Mouse (Mus musculus) embryonic facial prominence, embryonic 15.5 days (tissue): Measurements from ENCODE around the gene Mmp8. TPM values are rescaled to one million over a fixed set of nuclear protein-coding genes. Genes with fewer than 3 reads are reported as not detected.

ENCODE experiments used
- ATAC-seq: fragments of 200-750 bp; cut with Nextera tagmentation; 2 replicates; pipeline ENCODE4 v1.8.0; 2017; ENCODE audit warnings: low read depth, moderate TSS enrichment; ENCODE audit not compliant: insufficient number of reproducible peaks, low FRiP score, low TSS enrichment
- H3K27ac ChIP-seq: fragments of 300-500 bp; sonication (generic); replicated peaks from 2 replicates; pipeline ENCODE4 v1.5.1; 2015; ENCODE audit warnings: mild to moderate bottlenecking, inconsistent platforms
- H3K27me3 ChIP-seq: fragments of 300-500 bp; sonication (generic); 2 replicates; pipeline ENCODE4 v1.6.1; 2015; ENCODE audit warnings: inconsistent platforms
- H3K36me3 ChIP-seq: fragments of 300-500 bp; sonication (generic); 2 replicates; pipeline ENCODE4 v1.6.1; 2015; ENCODE audit warnings: mild to moderate bottlenecking, inconsistent platforms
- H3K4me1 ChIP-seq: fragments of 300-500 bp; sonication (generic); 2 replicates; pipeline ENCODE4 v1.6.1; 2015; ENCODE audit warnings: inconsistent platforms
- H3K4me2 ChIP-seq: fragments of 300-500 bp; sonication (generic); replicated peaks from 2 replicates; pipeline ENCODE4 v1.6.1; 2015; ENCODE audit warnings: mild to moderate bottlenecking, inconsistent platforms
- H3K4me3 ChIP-seq: fragments of 300-500 bp; sonication (generic); replicated peaks from 2 replicates; pipeline ENCODE4 v1.5.1; 2015; ENCODE audit warnings: mild to moderate bottlenecking, inconsistent platforms
- H3K9ac ChIP-seq: fragments of 300-500 bp; sonication (generic); 2 replicates; pipeline ENCODE4 v1.6.1; 2015; ENCODE audit warnings: inconsistent platforms
- H3K9me3 ChIP-seq: fragments of 300-500 bp; sonication (generic); replicated peaks from 2 replicates; pipeline ENCODE4 v1.6.1; 2016; ENCODE audit warnings: inconsistent platforms
- WGBS: fragments of 180-500 bp; shearing (Covaris S2); methylation state at CpG from one replicate; pipeline ENCODE4 v1.1.7; 2015; 5-methylcytosine and 5-hydroxymethylcytosine counted together
- polyA plus RNA-seq: library from polyadenylated mRNA; unstranded; fragments of >200 nt; fragmentation: Nextera tagmentation; extraction: Ambion mirVana; gene quantifications from 2 replicates; pipeline ENCODE4 v1.2.1, GENCODE M21; 2015

The Mmp8 gene
- polyA plus RNA-seq, result 1.0 and 1.2 TPM in 2 replicates

- Histone ChIP-seq H3K4me3 (no peak within 1 kb of the TSS), H3K4me2 (no peak within 1 kb of the TSS), H3K27ac (no peak within 1 kb of the TSS), H3K27me3 (no peaks in the 10 kb centered on the region), H3K9ac (no peak within 1 kb of the TSS), H3K4me1 (no peaks in the 10 kb centered on the region), H3K36me3 (no peaks in the 10 kb centered on the region), H3K9me3 (no peaks in the 10 kb centered on the region)
- ATAC-seq, result no peak
- WGBS, result 75% methylated on average over 8 of the region's 8 CpGs
Observed at GRCm38 (mm10) chr9:7558221-7559017, at the start of gene Mmp8. Mmp8 (plus strand) TSS chr9:7558456.

- Histone ChIP-seq H3K27ac (no peak overlapping the region), H3K36me3 (no peaks in the 10 kb centered on the region), H3K4me2 (no peak overlapping the region), H3K9ac (no peak overlapping the region), H3K4me1 (no peaks in the 10 kb centered on the region), H3K9me3 (no peaks in the 10 kb centered on the region), H3K27me3 (no peaks in the 10 kb centered on the region), H3K4me3 (no peak overlapping the region)
- WGBS, result 78% methylated on average over 10 of the region's 10 CpGs
- ATAC-seq, result no peak
Observed at GRCm38 (mm10) chr9:7509619-7510233, 48.5 kb upstream of the Mmp8 start.

GRCm38 (mm10) chr9:7517944-7518571, 40.2 kb upstream of the Mmp8 start:
- Histone ChIP-seq H3K9ac (no peak overlapping the region), H3K4me3 (no peak overlapping the region), H3K9me3 (no peaks in the 10 kb centered on the region), H3K27ac (no peak overlapping the region), H3K27me3 (no peaks in the 10 kb centered on the region), H3K4me1 (no peaks in the 10 kb centered on the region), H3K4me2 (no peak overlapping the region), H3K36me3 (no peaks in the 10 kb centered on the region)
- ATAC-seq, result no peak
- WGBS, result 73% methylated on average over 4 of the region's 4 CpGs

- 64% methylated on average over 4 of the region's 4 CpGs for WGBS
- no peak for ATAC-seq
- H3K9ac ChIP-seq, result no peak overlapping the region
- no peaks in the 10 kb centered on the region for H3K4me1 ChIP-seq
- no peak overlapping the region for H3K4me2 ChIP-seq
- H3K4me3 ChIP-seq, result no peak overlapping the region
- no peak overlapping the region for H3K27ac ChIP-seq
- H3K27me3 ChIP-seq, result no peaks in the 10 kb centered on the region
- no peaks in the 10 kb centered on the region for H3K36me3 ChIP-seq
- no peaks in the 10 kb centered on the region for H3K9me3 ChIP-seq
Observed at GRCm38 (mm10) chr9:7526255-7526940, 31.9 kb upstream of the Mmp8 start.

GRCm38 (mm10) chr9:7542763-7543162, 15.5 kb upstream of the Mmp8 start:
- Histone ChIP-seq H3K4me1 (no peaks in the 10 kb centered on the region), H3K9me3 (no peaks in the 10 kb centered on the region), H3K9ac (no peak overlapping the region), H3K36me3 (no peaks in the 10 kb centered on the region), H3K4me2 (no peak overlapping the region), H3K27ac (no peak overlapping the region), H3K27me3 (no peaks in the 10 kb centered on the region), H3K4me3 (no peak overlapping the region)
- ATAC-seq, result no peak

- Histone ChIP-seq H3K4me2 (no peak overlapping the region), H3K4me3 (no peak overlapping the region), H3K27ac (no peak overlapping the region), H3K9me3 (no peaks in the 10 kb centered on the region), H3K4me1 (no peaks in the 10 kb centered on the region), H3K27me3 (no peaks in the 10 kb centered on the region), H3K9ac (no peak overlapping the region), H3K36me3 (no peaks in the 10 kb centered on the region)
- ATAC-seq, result no peak
- WGBS, result 54% methylated on average over 1 of the region's 1 CpGs
Observed at GRCm38 (mm10) chr9:7544923-7545457, 13.3 kb upstream of the Mmp8 start.

GRCm38 (mm10) chr9:7545471-7545870, 12.8 kb upstream of the Mmp8 start:
- Histone ChIP-seq H3K4me3 (no peak overlapping the region), H3K27ac (no peak overlapping the region), H3K4me1 (no peaks in the 10 kb centered on the region), H3K27me3 (no peaks in the 10 kb centered on the region), H3K9me3 (no peaks in the 10 kb centered on the region), H3K9ac (no peak overlapping the region), H3K36me3 (no peaks in the 10 kb centered on the region), H3K4me2 (no peak overlapping the region)
- 29% methylated on average over 1 of the region's 1 CpGs for WGBS
- ATAC-seq, result no peak

GRCm38 (mm10) chr9:7545920-7546319, 12.3 kb upstream of the Mmp8 start:
- no peak overlapping the region for H3K9ac ChIP-seq
- no peak overlapping the region for H3K27ac ChIP-seq
- H3K4me2 ChIP-seq, result no peak overlapping the region
- ATAC-seq, result no peak
- H3K9me3 ChIP-seq, result no peaks in the 10 kb centered on the region
- WGBS, result 86% methylated on average over 7 of the region's 7 CpGs
- no peak overlapping the region for H3K4me3 ChIP-seq
- H3K36me3 ChIP-seq, result no peaks in the 10 kb centered on the region
- no peaks in the 10 kb centered on the region for H3K27me3 ChIP-seq
- H3K4me1 ChIP-seq, result no peaks in the 10 kb centered on the region

- no peaks in the 10 kb centered on the region for H3K36me3 ChIP-seq
- H3K27ac ChIP-seq, result no peak overlapping the region
- no peak overlapping the region for H3K4me2 ChIP-seq
- no peaks in the 10 kb centered on the region for H3K4me1 ChIP-seq
- no peaks in the 10 kb centered on the region for H3K9me3 ChIP-seq
- ATAC-seq, result no peak
- H3K9ac ChIP-seq, result no peak overlapping the region
- no peak overlapping the region for H3K4me3 ChIP-seq
- H3K27me3 ChIP-seq, result no peaks in the 10 kb centered on the region
Observed at GRCm38 (mm10) chr9:7551943-7552342, 6.3 kb upstream of the Mmp8 start.

- H3K4me1 ChIP-seq, result no peaks in the 10 kb centered on the region
- no peaks in the 10 kb centered on the region for H3K27me3 ChIP-seq
- 90% methylated on average over 3 of the region's 3 CpGs for WGBS
- ATAC-seq, result no peak
- H3K4me2 ChIP-seq, result no peak overlapping the region
- H3K9ac ChIP-seq, result no peak overlapping the region
- no peak overlapping the region for H3K4me3 ChIP-seq
- no peaks in the 10 kb centered on the region for H3K9me3 ChIP-seq
- no peaks in the 10 kb centered on the region for H3K36me3 ChIP-seq
- no peak overlapping the region for H3K27ac ChIP-seq
Observed at GRCm38 (mm10) chr9:7553536-7553935, 4.7 kb upstream of the Mmp8 start.

GRCm38 (mm10) chr9:7554382-7554781, 3.9 kb upstream of the Mmp8 start:
- ATAC-seq, result no peak
- Histone ChIP-seq H3K9ac (no peak overlapping the region), H3K27me3 (no peaks in the 10 kb centered on the region), H3K9me3 (no peaks in the 10 kb centered on the region), H3K4me3 (no peak overlapping the region), H3K36me3 (no peaks in the 10 kb centered on the region), H3K27ac (no peak overlapping the region), H3K4me1 (no peaks in the 10 kb centered on the region), H3K4me2 (no peak overlapping the region)
- 40% methylated on average over 3 of the region's 3 CpGs for WGBS
